Mouse (Mus musculus) spleen, adult 2 months (tissue): ENCODE data around the gene Xaf1.

Experiments
- CTCF ChIP-seq: fragments of 200-500 bp; IDR thresholded peaks from 2 replicates; pipeline ENCODE4 v1.5.1; 2011; ENCODE audit warnings: mild to moderate bottlenecking, inconsistent platforms; ENCODE audit not compliant: insufficient read depth, insufficient read length, insufficient replicate concordance; ENCODE audit errors: extremely low read depth
- POLR2A ChIP-seq: fragments of 200-500 bp; IDR thresholded peaks from 2 replicates; pipeline ENCODE4 v1.6.1; 2011; ENCODE audit warnings: low read depth, low read length, inconsistent platforms

GRCm38 (mm10) chr11:72310491-72310890 lies 9.1 kb downstream of the Xaf1 start:
- TF ChIP-seq POLR2A (no peak), CTCF (no peak)
